Mouse (Mus musculus) liver, embryonic 14.5 days (tissue): ENCODE data around the gene Plk3.

Experiments
- CTCF ChIP-seq: IDR thresholded peaks from 2 replicates; pipeline ENCODE4 v1.5.1; 2016; ENCODE audit warnings: antibody characterized with exemption, low read depth, control low read depth
- EP300 ChIP-seq: IDR thresholded peaks from 2 replicates; pipeline ENCODE4 v1.6.1; 2016; ENCODE audit warnings: antibody characterized with exemption, low read depth

GRCm38 (mm10) chr4:117133366-117133796, 382 bp downstream of the Plk3 start:
- TF ChIP-seq CTCF (no peak), EP300 (no peak)
